Mouse (Mus musculus) gastrocnemius, postnatal 4 days (tissue): ENCODE measurements around the gene Kank2. TPM values are rescaled to one million over a fixed set of nuclear protein-coding genes. Genes with fewer than 3 reads are reported as not detected.
A peak's percentile ranks its signal among the peaks of the same experiment; 100 is the strongest.

ENCODE experiments used
- DNase-seq, 2 experiments: peaks; one replicate each; pipeline ENCODE4 v3.0.0; 2021 to 2022; ENCODE audit warnings: low spot score in 2 of 2, mixed read lengths in 2 of 2
- microRNA-seq: library from miRNA; unstranded; fragments of <30 nt; microRNA quantifications from one replicate; pipeline ENCODE4 v1.2.0, GENCODE M21; 2021
- total RNA-seq, 2 experiments: library from RNA; stranded (reverse); gene quantifications; 2 replicates each; pipeline ENCODE4 v1.2.3; 2021

The Kank2 gene
- total RNA-seq, 2 experiments from 2014 or later, result 48.1 to 49.1 TPM

- DNase-seq, result peak; percentile 75 to 91
Observed at GRCm38 (mm10) chr9:21723377-21724146, 75.0 kb downstream of the Kank2 start, which contains the start of gene Ldlr. Gene Ldlr, plus strand, starts transcription at chr9:21723483.

GRCm38 (mm10) chr9:21721036-21721435 lies 77.5 kb downstream of the Kank2 start:
- DNase-seq, result no peak

- DNase-seq, result no peak
Observed at GRCm38 (mm10) chr9:21717015-21717414, 81.5 kb downstream of the Kank2 start.

Small RNA genes lying within 50 kb of the gene (microRNA-seq; reads per million reads assigned to microRNA genes)
- 4.0 reads per million, percentile 15 among the genes with 10 or more reads in this experiment for gene Mir7083

Other genes starting within 250 kb of the Kank2 start
- gene Timm29, start 206.0 kb downstream of the Kank2 start, total RNA-seq, result 10 to 100 TPM; 46.6 to 51.3 TPM
- gene Yipf2, start 205.9 kb downstream of the Kank2 start, total RNA-seq, result 1 to 10 TPM; 5.3 to 6.1 TPM
- gene Smarca4, start 182.6 kb downstream of the Kank2 start, total RNA-seq, result 10 to 100 TPM; 65.7 to 66.7 TPM
- gene Ldlr, start 75.3 kb downstream of the Kank2 start, total RNA-seq, result 10 to 100 TPM; 25.6 to 37.2 TPM
- gene Spc24, start 38.4 kb downstream of the Kank2 start, total RNA-seq, result 10 to 100 TPM; 10.8 to 14.2 TPM
- under 1 TPM in 1 of 2 experiments, not detected in 1; 0.54 TPM for gene Angptl8, start 36.8 kb upstream of the Kank2 start, total RNA-seq
- 10 to 100 TPM; 34.3 to 44.5 TPM for gene Dock6, start 53.9 kb upstream of the Kank2 start, total RNA-seq
- gene Rab3d, start 119.4 kb upstream of the Kank2 start, total RNA-seq, result 10 to 100 TPM; 12.6 to 16.1 TPM
- gene Ccdc159, start 128.7 kb upstream of the Kank2 start, total RNA-seq, result 1 to 10 TPM in 1 of 2 experiments, under 1 TPM in 1; 0.98 to 1.3 TPM
- 10 to 100 TPM; 18.9 to 21.4 TPM for gene Tmem205, start 128.8 kb upstream of the Kank2 start, total RNA-seq
- 1 to 10 TPM; 4.4 to 4.8 TPM for gene Plppr2, start 138.3 kb upstream of the Kank2 start, total RNA-seq
- gene Swsap1, start 157.0 kb upstream of the Kank2 start, total RNA-seq, result 1 to 10 TPM; 5.2 to 6.3 TPM
- 1 to 10 TPM; 6.5 to 7.5 TPM for gene Epor, start 164.8 kb upstream of the Kank2 start, total RNA-seq
- gene Rgl3, start 190.7 kb upstream of the Kank2 start, total RNA-seq, result under 1 TPM; 0.21 to 0.22 TPM
- under 1 TPM in 1 of 2 experiments, not detected in 1; 0.23 TPM for gene Ccdc151, start 203.9 kb upstream of the Kank2 start, total RNA-seq
- gene Prkcsh, start 204.1 kb upstream of the Kank2 start, total RNA-seq, result 10 to 100 TPM; 61.4 to 66.1 TPM